ENCODE assay signal across 8 mouse cellular contexts in genomic region chr2:172441176-172441575, GRCm38 (mm10). TPM values are rescaled to one million over a fixed set of nuclear protein-coding genes. Genes with fewer than 3 reads are reported as not detected.
A peak's percentile ranks its signal among the peaks of the same experiment; 100 is the strongest.
DNase-seq lines count a peak whose midpoint lies in the region; ATAC-seq and TF ChIP-seq lines count a peak whose summit lies in the region.

No protein-coding gene starts in this region.

- no peaks in the 10 kb centered on the region for H3K27me3 ChIP-seq in ES-Bruce4 (ENCODE audit: control insufficient read depth, insufficient read depth, low read length, poor library complexity, severe bottlenecking)
- H3K27me3 ChIP-seq in midbrain, embryonic 12.5 days, result no peaks in the 10 kb centered on the region

- H3K4me1 ChIP-seq in ES-Bruce4 (ENCODE audit: control insufficient read depth, insufficient read depth, low read length), result no peaks in the 10 kb centered on the region
- H3K4me1 ChIP-seq in midbrain, embryonic 12.5 days, result peaks cover 18% of the 10 kb centered on the region

- peak; percentile 73 for ATAC-seq in erythroid progenitor cell, adult 5-6 weeks (replicated peaks; ENCODE audit: low FRiP score, poor library complexity, severe bottlenecking)
- no peak for ATAC-seq in midbrain, embryonic 12.5 days (ENCODE audit: low FRiP score, low read depth)

- no peak for TF ChIP-seq CTCF in ES-Bruce4 (IDR thresholded peaks at IDR 0.05; ENCODE audit: low read depth, low read length)

- DNase-seq in 416B (ENCODE audit: low read depth), result peak; percentile 62
- DNase-seq in kidney, postnatal 14 days, result peak; percentile 23
- DNase-seq in cerebellum, postnatal 4 days (ENCODE audit: low spot score in 2 of 2), result no peak
- no peak for DNase-seq in left cerebral cortex, adult 8-10 months (ENCODE audit: low spot score in 2 of 2)
- DNase-seq in layer of hippocampus, adult 9-11 months, result no peak

- 0 out of 2 replicates have a peak, but pooled peaks cover 2% of the 10 kb centered on the region for H3K36me3 ChIP-seq in ES-Bruce4 (ENCODE audit: control insufficient read depth, insufficient read depth, low read length, poor library complexity, severe bottlenecking)
- H3K36me3 ChIP-seq in midbrain, embryonic 12.5 days, result peaks cover 12% of the 10 kb centered on the region

- H3K27ac ChIP-seq in ES-Bruce4 (ENCODE audit: insufficient read depth, low read length), result no peak overlapping the region
- no peak overlapping the region for H3K27ac ChIP-seq in midbrain, embryonic 12.5 days (replicated peaks)

- no peak for TF ChIP-seq POLR2A in ES-Bruce4 (IDR thresholded peaks at IDR 0.05; ENCODE audit: insufficient read depth, low read length)

- H3K4me3 ChIP-seq in ES-Bruce4 (ENCODE audit: low read depth, low read length), result peak overlapping the region; percentile 89
- H3K4me3 ChIP-seq in midbrain, embryonic 12.5 days, result peak overlapping the region; percentile 70

- H3K9ac ChIP-seq in ES-Bruce4 (ENCODE audit: low read depth, poor library complexity, severe bottlenecking), result peak overlapping the region; percentile 66
- H3K9ac ChIP-seq in midbrain, embryonic 12.5 days (replicated peaks), result peak overlapping the region; percentile 76

- H3K4me2 ChIP-seq in midbrain, embryonic 12.5 days (replicated peaks), result peak overlapping the region; percentile 96

- TF ChIP-seq EP300 in ES-Bruce4 (IDR thresholded peaks at IDR 0.05; ENCODE audit: insufficient read depth, low read depth, low read length), result no peak

- 34% methylated on average over 6 of the region's 6 CpGs for WGBS in midbrain, embryonic 12.5 days

- no peaks in the 10 kb centered on the region for H3K9me3 ChIP-seq in ES-Bruce4 (replicated peaks; ENCODE audit: control insufficient read depth, insufficient read depth, low read length, poor library complexity, severe bottlenecking)
- H3K9me3 ChIP-seq in midbrain, embryonic 12.5 days, result no peaks in the 10 kb centered on the region

RNA-seq across cellular contexts. Expression of gene Rtf2, which starts 0.8 kb away (rescaled TPM):
- polyA plus RNA-seq in ES-Bruce4 (2011; ENCODE audit: insufficient read depth, insufficient read length, low read depth, missing spikeins), result 49.7 and 52.6 TPM in 2 replicates
- total RNA-seq in erythroid progenitor cell, adult 5-6 weeks (2015; ENCODE audit: low replicate concordance), result 22.7 and 24.7 TPM in 2 replicates
- 47.1 and 74.4 TPM in 2 replicates for total RNA-seq in erythroid progenitor cell, adult 5-6 weeks (2017; ENCODE audit: low replicate concordance)
- 87.9 and 90.8 TPM in 2 replicates for polyA plus RNA-seq in midbrain, embryonic 12.5 days (2016; fragmentation: Nextera tagmentation; extraction: Ambion mirVana)
- 10 to 100 TPM; 67.7 to 75.2 (median 72.8) TPM for total RNA-seq in left cerebral cortex, adult 8-10 months (2022)

RNA-seq across cellular contexts. Expression of gene Gcnt7, which starts 17.2 kb away (rescaled TPM):
- polyA plus RNA-seq in ES-Bruce4 (2011; ENCODE audit: insufficient read depth, insufficient read length, low read depth, missing spikeins), result not detected in 2 replicates
- not detected in 2 replicates for total RNA-seq in erythroid progenitor cell, adult 5-6 weeks (2015; ENCODE audit: low replicate concordance)
- not detected in 2 replicates for total RNA-seq in erythroid progenitor cell, adult 5-6 weeks (2017; ENCODE audit: low replicate concordance)
- 2.4 and 2.6 TPM in 2 replicates for polyA plus RNA-seq in midbrain, embryonic 12.5 days (2016; fragmentation: Nextera tagmentation; extraction: Ambion mirVana)
- total RNA-seq in left cerebral cortex, adult 8-10 months (2022), result not detected

RNA-seq across cellular contexts. Expression of gene Fam209, which starts 31.1 kb away (rescaled TPM):
- polyA plus RNA-seq in ES-Bruce4 (2011; ENCODE audit: insufficient read depth, insufficient read length, low read depth, missing spikeins), result 0.88 and 0.97 TPM in 2 replicates
- not detected in 2 replicates for total RNA-seq in erythroid progenitor cell, adult 5-6 weeks (2015; ENCODE audit: low replicate concordance)
- 1.8 and 3.9 TPM in 2 replicates for total RNA-seq in erythroid progenitor cell, adult 5-6 weeks (2017; ENCODE audit: low replicate concordance)
- 0.45 and 0.47 TPM in 2 replicates for polyA plus RNA-seq in midbrain, embryonic 12.5 days (2016; fragmentation: Nextera tagmentation; extraction: Ambion mirVana)
- total RNA-seq in left cerebral cortex, adult 8-10 months (2022), result not detected

RNA-seq across cellular contexts. Expression of gene Cass4, which starts 47.6 kb away (rescaled TPM):
- 0.37 and 0.52 TPM in 2 replicates for polyA plus RNA-seq in ES-Bruce4 (2011; ENCODE audit: insufficient read depth, insufficient read length, low read depth, missing spikeins)
- total RNA-seq in erythroid progenitor cell, adult 5-6 weeks (2015; ENCODE audit: low replicate concordance), result not detected in 2 replicates
- total RNA-seq in erythroid progenitor cell, adult 5-6 weeks (2017; ENCODE audit: low replicate concordance), result 0.77 TPM in 1 of 2 replicates, not detected in the other
- 0.30 and 0.31 TPM in 2 replicates for polyA plus RNA-seq in midbrain, embryonic 12.5 days (2016; fragmentation: Nextera tagmentation; extraction: Ambion mirVana)
- total RNA-seq in left cerebral cortex, adult 8-10 months (2022), result under 1 TPM; 0.19 to 0.46 (median 0.37) TPM

Comparison
In these comparisons a context has a peak if more than half of its experiments do, and no peak if none do; other contexts are left out.
1. DNase-seq: peak in 416B (single experiment) and kidney, postnatal 14 days (single experiment); none in cerebellum, postnatal 4 days (0 of 2), left cerebral cortex, adult 8-10 months (0 of 2) and layer of hippocampus, adult 9-11 months (single experiment).